Comparison of ENCODE assay signal across 17 mouse cellular contexts in the genomic region with DNA sequence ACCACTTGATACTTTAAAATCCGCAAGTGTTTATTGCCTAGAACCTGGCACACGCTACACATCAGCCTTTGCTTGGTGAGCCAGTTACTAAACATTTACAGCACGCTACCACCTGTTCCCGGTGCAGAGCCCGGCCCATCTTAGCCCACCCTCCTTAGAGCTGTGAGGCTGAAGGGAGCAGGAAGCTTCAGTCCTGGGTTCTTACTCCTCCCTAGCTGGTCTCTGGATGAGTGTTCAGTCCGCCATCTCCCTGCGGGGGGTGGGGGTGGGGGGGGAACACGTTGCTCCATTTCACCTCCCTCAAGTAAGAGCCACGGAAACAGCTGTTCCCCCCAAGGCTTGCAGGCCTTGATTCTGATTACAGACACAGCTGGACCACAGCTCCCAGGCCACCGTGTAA.
DNase-seq lines count a peak whose midpoint lies in the region; ATAC-seq lines count a peak whose summit lies in the region.
"Had no signal": no experiment of that assay in that cellular context is flagged by ENCODE, and none has a peak within 500 bp of the region (broad histone marks: within the 10 kb centered on the region; RNA-seq: fewer than 3 reads in every experiment).

No protein-coding gene starts in this region.

- no peaks in the 10 kb centered on the region for H3K36me3 ChIP-seq in kidney, embryonic 16.5 days (ENCODE audit: insufficient read depth, low read length)
- H3K36me3 ChIP-seq in hindbrain, embryonic 16.5 days (ENCODE audit: control insufficient read depth, insufficient read depth, low read length): no peaks in the 10 kb centered on the region
- H3K36me3 ChIP-seq in neural tube, embryonic 13.5 days: no peaks in the 10 kb centered on the region
- H3K36me3 ChIP-seq: heart, embryonic 13.5 days had no signal

- H3K9ac ChIP-seq in kidney, embryonic 16.5 days (replicated peaks; ENCODE audit: low read length): no peak overlapping the region
- H3K9ac ChIP-seq in hindbrain, embryonic 16.5 days (ENCODE audit: low read depth, low read length): no peak overlapping the region
- H3K9ac ChIP-seq in neural tube, embryonic 13.5 days: no peak overlapping the region
- H3K9ac ChIP-seq: heart, embryonic 13.5 days; lung, embryonic 14.5 days had no signal

- peak overlapping the region; percentile 50 for H3K4me2 ChIP-seq in kidney, embryonic 16.5 days (replicated peaks; ENCODE audit: low read depth, low read length)
- H3K4me2 ChIP-seq in hindbrain, embryonic 16.5 days (ENCODE audit: low read length): peak overlapping the region; percentile 15; the same call in 1 of the 2 replicates
- peak overlapping the region; percentile 53 for H3K4me2 ChIP-seq in neural tube, embryonic 13.5 days
- H3K4me2 ChIP-seq: heart, embryonic 13.5 days; lung, embryonic 14.5 days had no signal

- H3K9me3 ChIP-seq in kidney, embryonic 16.5 days (ENCODE audit: low read length): no peaks in the 10 kb centered on the region
- H3K9me3 ChIP-seq in hindbrain, embryonic 16.5 days (ENCODE audit: control insufficient read depth, low read length): no peaks in the 10 kb centered on the region
- no peaks in the 10 kb centered on the region for H3K9me3 ChIP-seq in neural tube, embryonic 13.5 days
- H3K9me3 ChIP-seq: heart, embryonic 13.5 days had no signal

- H3K4me1 ChIP-seq in kidney, embryonic 16.5 days (ENCODE audit: insufficient read depth, low read length): peaks cover 27% of the 10 kb centered on the region; the same call in 1 of the 2 replicates
- H3K4me1 ChIP-seq in hindbrain, embryonic 16.5 days (ENCODE audit: control insufficient read depth, insufficient read depth, low read depth, low read length): peaks cover 14% of the 10 kb centered on the region
- H3K4me1 ChIP-seq in neural tube, embryonic 13.5 days (replicated peaks): peaks cover 43% of the 10 kb centered on the region

- H3K27ac ChIP-seq in kidney, embryonic 16.5 days (ENCODE audit: low read length): no peak overlapping the region
- H3K27ac ChIP-seq in hindbrain, embryonic 16.5 days (ENCODE audit: low read depth, low read length): no peak overlapping the region
- peak overlapping the region; percentile 10; the same call in 1 of the 2 replicates for H3K27ac ChIP-seq in neural tube, embryonic 13.5 days (replicated peaks)
- H3K27ac ChIP-seq: heart, embryonic 13.5 days; kidney, postnatal 0 days; macrophage had no signal

- H3K4me3 ChIP-seq in kidney, embryonic 16.5 days (ENCODE audit: low read length): no peak overlapping the region
- no peak overlapping the region for H3K4me3 ChIP-seq in hindbrain, embryonic 16.5 days (ENCODE audit: low read length)
- peak overlapping the region; percentile 26 for H3K4me3 ChIP-seq in neural tube, embryonic 13.5 days
- H3K4me3 ChIP-seq: erythroblast, embryonic 14.5 days; heart, embryonic 13.5 days had no signal

- H3K27me3 ChIP-seq in kidney, embryonic 16.5 days (ENCODE audit: insufficient read depth, low read length): peaks cover 32% of the 10 kb centered on the region
- peaks cover 7% of the 10 kb centered on the region for H3K27me3 ChIP-seq in hindbrain, embryonic 16.5 days (replicated peaks; ENCODE audit: control insufficient read depth, insufficient read depth, low read length)
- H3K27me3 ChIP-seq in neural tube, embryonic 13.5 days: peaks cover 46% of the 10 kb centered on the region

- no peak for DNase-seq in kidney, adult 9 months
- peak; percentile 56 for DNase-seq in forelimb bud, embryonic 11.5 days (ENCODE audit: low read depth, low spot score)
- DNase-seq in Muller cell, postnatal 12 days (ENCODE audit: inconsistent ontology term): no peak
- DNase-seq in heart, adult 8-10 months (ENCODE audit: low spot score): no peak
- DNase-seq: adrenal gland, postnatal 25 days; cerebellum, adult 9-10 months; gastrocnemius, postnatal 36 days; lung, embryonic 14.5 days; right cerebral cortex, postnatal 25 days had no signal

- 11% methylated on average over 10 of the region's 10 CpGs for WGBS in kidney, embryonic 16.5 days
- WGBS in hindbrain, embryonic 16.5 days: 23% methylated on average over 10 of the region's 10 CpGs
- WGBS in neural tube, embryonic 13.5 days: 10% methylated on average over 10 of the region's 10 CpGs

- ATAC-seq in kidney, embryonic 16.5 days (ENCODE audit: low FRiP score, low TSS enrichment): peak; percentile 25; the same call in 1 of the 2 replicates
- ATAC-seq in hindbrain, embryonic 16.5 days: no peak
- ATAC-seq in neural tube, embryonic 13.5 days (ENCODE audit: low read depth): no peak
- ATAC-seq: activated CD4-positive, CD25-positive, alpha-beta regulatory T cell, adult 4 months had no signal
